Mouse (Mus musculus) monocyte, adult 2 months (primary cell): ENCODE results near the gene Msh2.
"Not testable (repeated sequence)": the region's sequence is repeated elsewhere in the genome, so short reads cannot be mapped to it uniquely, and the experiment has no call there.

ENCODE experiments used
- DNase-seq, 2 experiments: peaks; one replicate each; pipeline ENCODE4 v3.0.0; 2022; ENCODE audit warnings: low spot score in 2 of 2, low read depth in 1 of 2

The Msh2 gene

GRCm38 (mm10) chr17:87671890-87672660 lies at the start of gene Msh2:
TSS of gene Msh2 (plus strand) at chr17:87672330.
- DNase-seq, result peak; percentile 79 to 85

DNA sequence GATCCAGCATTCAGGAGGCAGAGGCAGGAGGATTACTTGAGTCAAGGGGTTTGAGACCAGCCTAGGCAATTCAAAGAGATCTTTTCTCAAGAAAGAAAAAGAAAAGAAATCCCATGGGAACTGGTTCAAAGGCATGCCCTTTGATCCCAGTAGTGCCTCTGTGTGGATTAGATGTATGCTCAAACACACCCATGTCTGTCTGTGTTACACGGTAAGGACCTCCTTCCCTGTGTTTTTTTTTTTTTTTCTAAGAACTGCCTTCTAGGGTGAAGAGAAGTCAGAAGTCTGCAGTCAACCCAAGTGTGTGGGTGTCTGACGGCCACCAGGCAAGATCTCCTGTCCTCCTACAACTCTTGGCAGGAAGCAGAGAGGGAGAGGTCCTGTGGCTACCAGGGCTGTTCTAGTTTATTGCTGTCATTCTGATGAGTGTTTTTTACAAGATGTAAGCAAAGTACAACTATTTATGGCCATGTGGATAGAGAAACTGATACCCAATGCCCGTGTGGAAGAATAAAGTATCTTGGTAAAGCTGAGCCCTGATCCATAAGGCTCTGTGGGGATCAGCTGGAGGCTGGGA lies 46.5 kb upstream of the Msh2 start:
- no peak for DNase-seq

DNA sequence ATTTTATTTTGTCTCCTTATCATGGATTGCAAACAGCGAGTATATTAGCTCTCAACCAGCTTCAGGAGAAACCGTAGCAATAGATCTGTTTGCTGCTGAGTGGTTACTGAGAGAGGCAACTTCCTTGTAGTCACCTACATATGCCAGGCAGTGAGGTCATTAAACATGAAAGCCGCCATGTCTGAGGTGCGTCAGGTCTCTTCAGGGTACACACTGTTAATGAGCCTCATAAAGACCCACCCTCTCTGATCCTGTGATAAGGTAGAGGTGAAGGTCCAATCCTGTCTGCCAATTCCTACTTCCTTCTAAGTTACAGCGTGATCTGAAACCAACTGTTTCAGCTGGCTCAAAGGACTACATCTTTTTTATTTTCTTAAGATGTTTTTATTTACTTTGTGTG lies 44.0 kb upstream of the Msh2 start:
- no peak for DNase-seq

DNA sequence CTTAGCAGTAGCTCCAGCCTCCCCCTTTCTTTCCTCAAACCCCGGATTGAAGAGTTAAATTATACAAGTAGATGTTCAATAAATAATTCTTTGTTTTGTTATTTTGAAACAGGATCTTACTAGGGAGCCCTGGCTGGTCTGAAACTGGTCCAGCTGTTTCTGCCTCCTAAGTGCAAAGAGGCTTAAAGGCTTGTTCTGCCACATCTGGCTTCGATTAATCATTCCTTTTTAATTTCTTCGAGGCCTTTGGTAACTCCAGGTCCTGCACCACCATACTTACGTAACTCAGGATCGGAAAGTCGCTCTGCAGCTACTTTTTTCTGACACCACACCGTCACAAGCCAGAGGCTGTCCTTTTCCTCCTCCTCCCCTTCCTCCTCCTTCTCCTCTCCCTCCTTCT lies 43.4 kb upstream of the Msh2 start:
- no peak for DNase-seq

GRCm38 (mm10) chr17:87637056-87637389 lies 35.1 kb upstream of the Msh2 start:
- DNase-seq, result no peak

GRCm38 (mm10) chr17:87639242-87639641 lies 32.9 kb upstream of the Msh2 start:
- no peak for DNase-seq

DNA sequence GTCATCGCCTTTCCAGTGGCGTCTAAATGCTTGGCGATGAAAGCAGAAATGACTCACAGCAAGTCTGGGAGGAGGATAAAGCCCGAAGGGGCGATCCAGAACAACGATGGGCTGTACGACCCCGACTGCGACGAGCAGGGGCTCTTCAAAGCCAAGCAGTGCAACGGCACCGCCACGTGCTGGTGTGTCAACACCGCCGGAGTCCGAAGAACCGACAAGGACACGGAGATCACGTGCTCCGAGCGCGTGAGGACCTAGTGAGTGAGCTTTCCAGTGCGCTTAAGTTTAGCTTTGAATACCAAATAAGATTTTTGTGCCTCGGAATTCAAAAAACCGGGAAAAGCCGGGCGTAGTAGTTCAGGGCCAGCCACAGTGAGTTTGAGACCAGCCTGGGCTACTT lies 31.9 kb upstream of the Msh2 start:
- DNase-seq, result no peak

DNA sequence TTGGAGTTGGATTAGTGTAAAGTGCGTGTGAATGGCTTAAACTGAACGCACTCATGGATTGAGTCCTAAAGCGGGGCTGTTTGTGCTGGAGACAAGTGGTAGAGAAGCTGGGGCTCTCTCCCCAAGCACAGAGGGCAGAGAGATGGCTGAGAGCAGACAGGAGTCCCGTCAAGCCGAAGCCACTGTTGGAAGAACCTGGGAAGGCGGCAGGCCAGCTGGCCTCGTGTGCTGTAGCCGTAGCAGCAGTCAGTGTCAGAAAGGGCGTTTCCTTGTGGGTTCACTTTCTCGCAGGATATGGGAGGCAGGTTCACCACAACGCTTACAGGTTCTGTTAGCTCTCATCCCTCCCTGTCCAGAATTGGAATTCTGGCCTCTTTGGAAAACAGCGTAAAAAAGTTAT lies 31.1 kb upstream of the Msh2 start:
- no peak for DNase-seq

- no peak for DNase-seq
These were observed 29.4 kb upstream of the Msh2 start for GRCm38 (mm10) chr17:87642744-87643143.

- not testable (repeated sequence) for DNase-seq
These were observed 16.5 kb upstream of the Msh2 start for GRCm38 (mm10) chr17:87655616-87656015.

GRCm38 (mm10) chr17:87661958-87662573 lies 10.1 kb upstream of the Msh2 start:
- not testable (repeated sequence) for DNase-seq

GRCm38 (mm10) chr17:87664238-87664637 lies 7.9 kb upstream of the Msh2 start:
- no peak for DNase-seq

DNA sequence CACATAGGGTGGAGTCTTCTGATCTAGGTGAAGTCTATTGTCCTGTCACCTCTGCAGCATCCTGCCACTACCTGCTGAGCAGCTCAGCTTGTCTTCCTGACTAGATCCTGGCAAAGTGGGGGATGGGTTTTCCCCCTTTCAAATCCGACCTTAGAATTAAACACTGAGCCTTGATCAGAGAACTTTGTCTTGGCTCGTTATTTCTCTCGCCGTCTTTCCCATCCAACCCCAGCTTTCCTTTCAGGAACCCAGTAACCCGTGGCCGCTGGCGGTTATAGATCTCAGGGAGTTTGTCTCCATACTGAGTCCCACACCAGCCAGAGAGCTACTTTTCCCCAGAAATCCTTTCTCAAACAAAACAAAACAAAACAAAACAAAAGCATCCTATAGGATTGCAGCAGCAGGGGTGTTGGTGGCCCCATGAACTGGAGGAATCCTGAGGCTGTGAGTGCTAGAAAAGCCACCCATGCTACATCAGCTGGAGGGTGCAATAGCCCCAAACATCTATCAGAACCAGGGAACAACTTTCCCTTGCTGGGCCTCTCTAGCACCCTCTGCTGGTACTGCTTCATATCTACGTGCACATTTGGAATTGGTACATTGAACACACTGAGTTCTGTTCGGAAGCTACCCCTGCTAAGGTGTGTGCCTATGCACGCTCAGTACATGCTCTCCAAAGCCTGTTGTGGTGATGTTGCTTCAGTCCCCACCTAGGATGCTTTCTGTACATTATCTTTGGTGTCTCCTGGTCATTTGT lies 6.9 kb upstream of the Msh2 start:
- DNase-seq, result peak in 1 of 2 experiments; percentile 3

DNA sequence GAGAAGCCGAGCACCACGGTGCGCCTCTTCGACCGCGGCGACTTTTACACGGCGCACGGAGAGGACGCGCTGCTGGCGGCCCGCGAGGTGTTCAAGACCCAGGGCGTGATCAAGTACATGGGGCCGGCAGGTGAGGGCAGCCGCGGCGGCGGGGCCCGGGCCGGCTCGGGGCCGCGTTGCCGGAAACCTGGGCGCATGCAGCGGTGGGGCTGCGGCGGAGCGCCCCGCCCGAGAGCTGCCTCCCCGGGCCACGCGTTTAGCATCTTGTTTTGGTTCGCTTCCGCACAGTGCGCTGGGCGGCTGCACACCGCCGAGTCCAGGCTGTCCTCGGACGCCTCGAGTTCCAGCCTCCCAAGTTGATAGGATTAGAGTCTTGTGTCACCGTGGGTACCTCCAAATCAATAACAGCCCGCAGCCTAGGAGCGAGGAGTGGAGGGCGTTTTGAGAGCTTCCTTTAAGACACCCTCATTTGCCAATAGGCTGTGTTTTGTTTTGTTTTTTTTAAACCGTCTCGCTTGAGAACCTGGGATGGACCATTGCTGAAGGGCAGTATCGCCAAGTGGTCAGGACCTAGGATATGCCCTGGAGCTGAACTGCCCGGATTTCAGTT lies 652 bp downstream of the Msh2 start:
- DNase-seq, result peak in 1 of 2 experiments; percentile 5

DNA sequence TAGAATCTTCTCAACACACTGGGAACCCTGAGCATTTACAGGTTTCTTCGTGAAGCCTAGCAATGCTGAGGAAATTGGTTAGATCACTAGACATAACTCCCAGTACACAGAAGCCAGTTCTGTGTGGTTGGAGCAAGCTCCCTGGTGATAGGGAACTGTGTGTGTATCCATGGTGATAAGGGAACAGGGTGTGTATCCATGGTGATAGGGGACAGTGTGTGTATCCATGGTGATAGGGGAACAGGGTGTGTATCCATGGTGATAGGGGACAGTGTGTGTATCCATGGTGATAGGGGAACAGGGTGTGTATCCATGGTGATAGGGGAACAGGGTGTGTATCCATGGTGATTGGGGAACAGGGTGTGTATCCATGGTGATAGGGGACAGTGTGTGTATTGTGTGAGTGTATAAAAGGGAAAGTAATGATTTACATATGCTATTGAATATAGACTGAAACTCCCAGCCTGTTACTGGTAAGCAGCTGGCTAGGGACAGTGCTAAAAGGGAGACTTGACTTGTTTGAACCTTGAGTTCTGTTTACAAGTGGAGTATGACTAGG lies 4.9 kb downstream of the Msh2 start:
- DNase-seq, result not testable (repeated sequence)

- no peak for DNase-seq
These were observed 5.5 kb downstream of the Msh2 start for GRCm38 (mm10) chr17:87677656-87678055.

DNA sequence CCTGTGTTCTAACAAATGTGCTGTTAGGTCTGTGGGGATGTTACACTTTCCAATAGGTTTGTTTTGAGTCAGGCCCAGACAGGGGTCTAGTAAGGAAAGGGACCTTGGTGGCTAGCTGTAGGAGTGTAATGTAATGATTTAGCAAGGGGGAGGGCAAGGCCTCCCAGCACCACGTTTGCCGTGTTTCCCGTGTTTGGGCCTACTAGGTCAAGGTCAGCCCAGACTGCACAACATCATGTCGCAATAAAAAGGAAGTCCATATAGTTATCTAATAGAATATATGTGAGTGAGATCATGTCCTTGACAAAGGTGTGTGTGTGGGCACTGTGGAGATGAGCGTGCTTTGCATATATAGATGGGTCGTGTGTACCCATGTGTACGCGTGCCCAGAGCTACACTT lies 17.1 kb downstream of the Msh2 start:
- DNase-seq, result no peak

DNA sequence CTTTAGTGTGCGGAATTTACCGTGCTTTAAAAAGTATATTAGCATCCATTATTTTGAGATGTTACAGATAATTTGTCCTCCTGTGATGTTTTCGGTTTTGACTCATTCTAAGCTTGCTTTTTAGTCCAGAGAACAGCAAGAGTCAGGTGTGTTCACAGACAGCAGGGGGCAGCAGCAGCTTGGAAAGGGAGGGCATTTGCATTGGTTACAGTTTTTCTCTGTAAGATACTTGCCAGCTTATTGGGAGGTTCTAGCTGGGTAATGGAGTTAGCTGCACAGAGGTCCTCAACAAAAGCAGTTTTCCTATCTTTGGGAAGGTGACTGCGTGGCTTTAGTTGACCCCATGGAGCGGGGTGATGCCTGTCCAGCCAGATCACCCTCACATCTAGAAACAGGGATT lies 19.8 kb downstream of the Msh2 start:
- no peak for DNase-seq

DNA sequence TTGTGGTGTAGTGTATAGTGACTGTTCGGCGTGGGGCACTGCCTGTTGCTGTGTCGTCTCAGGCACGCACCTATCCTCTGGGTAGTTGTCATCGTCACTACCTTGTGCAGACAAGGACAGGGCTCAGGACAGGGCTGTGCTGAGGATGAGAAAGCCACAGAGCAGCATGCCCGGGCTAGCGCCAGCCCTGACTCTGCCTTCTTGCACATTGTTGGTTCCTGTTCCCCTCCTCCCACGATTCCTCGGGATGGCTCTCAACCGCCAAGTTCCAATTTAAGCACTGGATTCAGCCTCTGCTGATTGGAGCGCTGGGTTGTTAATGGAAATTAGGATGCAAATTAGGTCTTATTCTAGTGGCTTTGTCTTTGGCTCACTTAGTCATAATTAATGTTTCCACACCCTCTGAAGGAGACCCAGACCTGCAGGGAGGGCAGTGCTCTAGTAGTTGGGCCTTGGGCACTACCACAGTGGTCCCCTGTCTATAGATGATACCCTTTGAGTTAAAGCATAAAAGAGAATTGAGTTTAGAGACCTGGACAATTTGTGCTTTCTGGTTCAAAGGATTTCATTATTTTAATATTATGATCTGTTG lies 23.8 kb downstream of the Msh2 start:
- DNase-seq, result no peak

- DNase-seq, result no peak
These were observed 24.7 kb downstream of the Msh2 start for GRCm38 (mm10) chr17:87696814-87697213.
